Mouse (Mus musculus): ENCODE measurements around the gene Ttll7. TPM values are rescaled to one million over a fixed set of nuclear protein-coding genes. Genes with fewer than 3 reads are reported as not detected.

The Ttll7 gene
- polyA plus RNA-seq, 1 experiment = 9.2 TPM

DNA sequence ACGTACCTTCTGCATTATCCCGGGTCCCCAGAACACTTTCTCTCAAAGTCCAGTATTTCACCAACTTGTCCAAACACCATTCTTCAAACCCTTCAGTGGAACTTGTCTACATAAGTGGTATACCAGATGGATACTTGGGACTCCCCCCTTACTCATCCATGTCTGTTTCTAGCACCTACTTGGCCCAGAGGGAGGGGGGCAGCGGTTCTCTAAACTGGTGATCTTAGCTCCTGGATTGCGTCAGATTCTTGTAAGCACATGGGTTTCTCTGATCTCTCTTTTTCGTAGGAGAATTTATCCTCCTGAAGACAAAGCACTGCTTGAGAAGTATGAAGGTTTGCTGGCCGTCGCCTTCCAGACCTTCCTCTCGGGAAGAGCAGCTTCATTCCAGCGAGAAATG, 79.0 kb downstream of the Ttll7 start:
- 94% methylated on average over 9 of the region's 9 CpGs for WGBS
- TF ChIP-seq POLR2A (IDR thresholded peaks at IDR 0.05; ENCODE audit: borderline replicate concordance, extremely low read depth, low read depth, low read length) (no peak), CTCF (IDR thresholded peaks at IDR 0.05; ENCODE audit: insufficient read depth, low read length) (no peak)
- no peak for DNase-seq

DNA sequence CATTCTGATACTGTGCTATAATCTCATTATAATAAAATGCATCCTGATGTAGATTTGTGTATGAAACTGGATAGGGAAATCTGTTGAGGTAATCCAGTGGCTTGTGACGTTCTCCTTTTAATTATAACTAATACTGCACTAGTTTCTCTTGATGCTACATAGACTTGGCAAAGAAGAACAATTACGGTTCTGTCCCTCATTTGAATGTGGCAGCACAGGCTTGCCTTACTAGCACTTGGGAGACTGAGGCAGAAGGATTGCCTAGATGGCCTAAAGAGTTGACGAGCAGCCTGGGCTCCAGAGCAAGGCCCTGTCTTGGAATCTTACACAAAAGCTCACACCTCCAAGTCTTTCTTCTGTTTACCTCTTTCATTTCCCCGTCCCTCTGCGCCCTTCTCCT, 80.3 kb downstream of the Ttll7 start:
- Histone ChIP-seq H3K4me1 (ENCODE audit: control insufficient read depth, insufficient read depth, low read length) (no peaks in the 10 kb centered on the region), H3K4me3 (replicated peaks; ENCODE audit: extremely low read depth, low read depth, low read length) (no peak overlapping the region)
- TF ChIP-seq POLR2A (IDR thresholded peaks at IDR 0.05; ENCODE audit: borderline replicate concordance, extremely low read depth, low read depth, low read length) (no peak), CTCF (IDR thresholded peaks at IDR 0.05; ENCODE audit: insufficient read depth, low read length) (no peak)
- no peak for DNase-seq
- WGBS = 85% methylated on average over 5 of the region's 5 CpGs

More for the DNA sequence above, 79.0 kb downstream of the Ttll7 start:
- Histone ChIP-seq H3K4me1 (ENCODE audit: control insufficient read depth, insufficient read depth, low read length) (no peaks in the 10 kb centered on the region), H3K4me3 (replicated peaks; ENCODE audit: extremely low read depth, low read depth, low read length) (no peak overlapping the region)

DNA sequence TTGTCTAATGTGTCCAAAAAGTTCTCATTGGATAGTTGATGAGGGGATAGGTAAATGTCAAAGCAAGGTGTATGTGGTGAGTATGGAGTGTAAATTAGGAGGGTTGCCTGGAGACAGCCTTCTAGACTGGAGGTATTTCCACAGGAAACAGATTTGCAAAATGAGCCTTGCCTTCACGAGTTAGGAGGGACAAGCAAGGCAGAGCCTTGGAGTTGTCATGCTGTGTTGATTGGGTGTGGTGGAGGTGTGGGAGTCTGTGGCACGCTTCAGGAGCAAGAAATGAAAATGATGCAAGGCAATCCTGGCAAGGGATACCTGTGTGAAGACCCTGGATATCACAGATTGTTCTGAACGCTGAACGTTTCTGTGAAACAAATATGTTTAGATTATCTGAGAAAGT, 84.7 kb downstream of the Ttll7 start:
- 67% methylated on average over 4 of the region's 4 CpGs for WGBS
- TF ChIP-seq CTCF (IDR thresholded peaks at IDR 0.05; ENCODE audit: insufficient read depth, low read length) (no peak), POLR2A (IDR thresholded peaks at IDR 0.05; ENCODE audit: borderline replicate concordance, extremely low read depth, low read depth, low read length) (no peak)
- H3K4me3 ChIP-seq (replicated peaks; ENCODE audit: extremely low read depth, low read depth, low read length) = no peak overlapping the region
- no peak for DNase-seq
- no peaks in the 10 kb centered on the region for H3K4me1 ChIP-seq (ENCODE audit: control insufficient read depth, insufficient read depth, low read length)

DNA sequence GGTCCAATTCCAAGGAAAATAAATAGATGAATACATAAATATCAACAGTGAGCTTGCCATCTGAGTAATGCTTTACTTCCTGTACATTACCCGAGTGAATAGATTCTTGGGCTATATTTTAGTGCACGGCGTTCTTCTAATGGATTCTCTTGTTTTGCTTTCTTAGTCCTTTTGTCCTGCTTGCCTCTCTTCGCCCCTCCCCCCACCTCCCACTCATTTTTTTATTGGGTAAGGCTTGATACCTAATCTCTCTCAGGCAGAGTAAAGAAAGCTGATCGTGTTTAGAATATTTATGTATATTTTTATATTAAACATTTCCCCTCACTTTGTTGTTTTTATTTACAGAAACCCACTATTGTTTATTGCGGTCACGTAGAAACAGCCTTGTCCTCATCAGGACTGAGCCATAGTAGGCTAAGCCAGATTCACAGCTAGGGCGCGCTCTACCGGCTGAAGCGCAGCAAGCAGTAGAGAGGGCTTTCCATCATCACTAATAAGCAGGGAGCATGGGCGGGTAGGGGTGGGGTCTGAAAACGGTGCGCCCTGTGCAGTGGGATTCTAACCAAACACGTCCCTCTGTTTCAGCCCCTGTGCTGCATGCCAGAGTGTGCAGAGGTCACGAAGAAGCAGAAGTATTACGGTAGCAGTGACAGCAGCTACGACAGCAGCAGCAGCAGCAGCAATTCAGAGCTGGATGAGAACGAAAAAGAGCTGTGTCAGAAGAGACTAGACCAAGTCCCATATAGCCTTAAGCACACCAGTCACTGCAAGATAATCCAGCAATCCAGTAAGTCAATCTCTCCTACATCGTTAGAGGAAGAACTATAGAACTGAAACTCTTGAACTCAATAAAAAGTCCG, 87.5 kb downstream of the Ttll7 start:
- H3K4me3 ChIP-seq (replicated peaks; ENCODE audit: extremely low read depth, low read depth, low read length) = no peak overlapping the region
- no peak for TF ChIP-seq CTCF (IDR thresholded peaks at IDR 0.05; ENCODE audit: insufficient read depth, low read length)
- TF ChIP-seq POLR2A (IDR thresholded peaks at IDR 0.05; ENCODE audit: borderline replicate concordance, extremely low read depth, low read depth, low read length) = no peak
- no peak for DNase-seq
- 37% methylated on average over 21 of the region's 21 CpGs for WGBS
- H3K4me1 ChIP-seq (ENCODE audit: control insufficient read depth, insufficient read depth, low read length) = no peaks in the 10 kb centered on the region

DNA sequence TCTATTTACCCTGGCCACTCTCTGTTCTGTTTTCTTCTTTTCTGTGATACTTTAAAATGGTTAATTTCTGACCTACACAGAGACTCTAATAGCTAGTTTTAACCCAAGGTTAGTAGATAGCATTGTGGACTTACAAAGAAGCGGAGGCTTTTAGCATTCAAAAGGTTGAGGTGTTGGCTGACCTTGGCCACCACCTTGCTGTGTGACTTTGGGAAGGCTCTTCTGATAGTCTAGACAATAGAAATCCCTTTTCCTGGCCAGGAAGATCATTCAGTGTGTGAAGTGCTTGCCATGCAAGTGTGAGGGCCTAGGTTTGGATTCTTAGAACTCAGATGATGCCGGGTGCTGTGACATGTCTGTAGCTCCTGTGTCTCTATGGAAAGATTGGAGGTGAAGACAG, 90.9 kb downstream of the Ttll7 start:
- DNase-seq = no peak
- TF ChIP-seq POLR2A (IDR thresholded peaks at IDR 0.05; ENCODE audit: borderline replicate concordance, extremely low read depth, low read depth, low read length) (no peak), CTCF (IDR thresholded peaks at IDR 0.05; ENCODE audit: insufficient read depth, low read length) (no peak)
- no peaks in the 10 kb centered on the region for H3K4me1 ChIP-seq (ENCODE audit: control insufficient read depth, insufficient read depth, low read length)
- 91% methylated on average over 2 of the region's 2 CpGs for WGBS
- H3K4me3 ChIP-seq (replicated peaks; ENCODE audit: extremely low read depth, low read depth, low read length) = no peak overlapping the region

DNA sequence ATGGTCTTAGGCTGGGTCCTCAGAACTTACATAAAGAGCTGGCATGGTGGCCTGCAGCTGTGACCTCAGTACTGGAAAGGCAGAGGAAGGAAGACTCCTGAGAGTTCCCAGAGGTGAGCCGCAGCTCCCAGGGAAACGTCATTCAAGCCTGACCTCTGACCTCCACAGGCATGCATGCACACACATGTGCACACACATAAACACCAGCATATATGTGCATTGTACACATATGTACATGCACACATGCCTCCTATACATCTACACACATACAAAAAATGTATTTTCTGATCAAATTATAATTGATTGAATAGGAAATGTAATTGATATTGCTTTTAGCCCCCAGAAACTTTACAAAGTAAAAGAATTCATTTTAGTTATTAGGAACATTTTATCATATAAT, 93.2 kb downstream of the Ttll7 start:
- WGBS = 28% methylated on average over 2 of the region's 2 CpGs
- no peak overlapping the region for H3K4me3 ChIP-seq (replicated peaks; ENCODE audit: extremely low read depth, low read depth, low read length)
- no peak for TF ChIP-seq POLR2A (IDR thresholded peaks at IDR 0.05; ENCODE audit: borderline replicate concordance, extremely low read depth, low read depth, low read length)
- no peak for TF ChIP-seq CTCF (IDR thresholded peaks at IDR 0.05; ENCODE audit: insufficient read depth, low read length)
- no peaks in the 10 kb centered on the region for H3K4me1 ChIP-seq (ENCODE audit: control insufficient read depth, insufficient read depth, low read length)
- DNase-seq = no peak

DNA sequence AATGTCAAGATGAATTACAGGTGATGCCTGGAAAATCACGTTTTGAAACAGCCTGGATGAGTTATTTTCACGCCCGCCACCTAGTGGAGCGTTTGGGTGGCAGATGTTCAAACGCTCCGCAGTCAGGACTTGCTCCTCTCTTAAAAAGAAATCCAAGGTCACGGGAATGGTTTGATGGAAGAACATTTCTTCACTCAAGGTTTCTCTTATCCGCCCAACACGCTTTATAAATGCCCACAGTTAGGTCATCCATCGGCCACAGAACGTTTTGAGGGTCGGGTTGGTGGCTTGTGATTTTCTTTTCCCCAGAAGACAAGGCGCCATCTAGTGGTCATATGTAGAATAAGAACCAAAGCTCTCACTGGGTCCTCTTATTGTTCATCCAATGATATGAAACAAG, 93.7 kb downstream of the Ttll7 start:
- Histone ChIP-seq H3K4me3 (replicated peaks; ENCODE audit: extremely low read depth, low read depth, low read length) (peak overlapping the region; percentile 49), H3K4me1 (ENCODE audit: control insufficient read depth, insufficient read depth, low read length) (no peaks in the 10 kb centered on the region)
- peak; percentile 60 for DNase-seq
- no peak for TF ChIP-seq POLR2A (IDR thresholded peaks at IDR 0.05; ENCODE audit: borderline replicate concordance, extremely low read depth, low read depth, low read length)
- TF ChIP-seq CTCF (IDR thresholded peaks at IDR 0.05; ENCODE audit: insufficient read depth, low read length) = peak; percentile 68
- WGBS = 1% methylated on average over 13 of the region's 13 CpGs

DNA sequence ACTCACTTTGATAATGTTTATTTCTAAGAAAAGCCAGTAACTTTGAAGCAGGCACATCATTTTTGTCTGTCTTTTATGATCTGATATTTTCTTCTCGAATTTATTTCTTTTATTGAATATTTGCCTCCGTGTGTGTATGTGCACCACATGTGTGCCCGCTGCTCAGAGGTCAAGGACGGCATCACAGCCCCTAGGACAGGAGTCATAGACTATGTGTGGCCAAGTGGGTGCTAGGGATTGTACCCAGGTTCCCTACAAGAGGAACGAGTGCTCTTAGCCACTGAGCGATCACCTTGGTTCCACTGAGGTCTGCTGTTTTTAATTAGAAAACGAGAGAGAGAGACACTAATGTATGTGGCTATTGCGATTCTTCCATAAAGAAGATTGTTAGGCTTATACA, 94.5 kb downstream of the Ttll7 start:
- Histone ChIP-seq H3K4me1 (ENCODE audit: control insufficient read depth, insufficient read depth, low read length) (no peaks in the 10 kb centered on the region), H3K4me3 (replicated peaks; ENCODE audit: extremely low read depth, low read depth, low read length) (no peak overlapping the region)
- TF ChIP-seq POLR2A (IDR thresholded peaks at IDR 0.05; ENCODE audit: borderline replicate concordance, extremely low read depth, low read depth, low read length) = no peak
- no peak for TF ChIP-seq CTCF (IDR thresholded peaks at IDR 0.05; ENCODE audit: insufficient read depth, low read length)
- DNase-seq = no peak
- WGBS = 81% methylated on average over 8 of the region's 8 CpGs

DNA sequence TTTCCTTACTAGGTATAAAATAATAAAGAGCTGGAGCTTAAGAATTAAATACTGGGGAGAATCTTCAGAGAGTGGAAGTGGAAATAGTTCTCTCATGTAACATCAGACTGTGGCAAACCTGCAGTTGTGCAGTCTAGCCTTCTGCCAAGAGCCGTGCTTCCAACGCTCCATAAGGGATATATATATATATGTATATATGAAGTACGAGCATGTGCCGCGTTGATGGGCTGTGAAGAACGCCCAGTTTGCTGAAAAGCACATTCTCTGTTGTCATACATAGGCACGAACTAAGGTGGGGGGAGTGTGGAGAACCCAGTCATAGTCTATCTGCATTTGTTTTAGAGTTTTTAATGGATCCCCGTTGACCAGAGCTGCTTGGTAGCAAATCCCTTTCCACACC, 104.6 kb downstream of the Ttll7 start:
- no peaks in the 10 kb centered on the region for H3K4me1 ChIP-seq (ENCODE audit: control insufficient read depth, insufficient read depth, low read length)
- WGBS = 88% methylated on average over 8 of the region's 8 CpGs
- DNase-seq = no peak
- H3K4me3 ChIP-seq (replicated peaks; ENCODE audit: extremely low read depth, low read depth, low read length) = no peak overlapping the region
- TF ChIP-seq CTCF (IDR thresholded peaks at IDR 0.05; ENCODE audit: insufficient read depth, low read length) = no peak
- TF ChIP-seq POLR2A (IDR thresholded peaks at IDR 0.05; ENCODE audit: borderline replicate concordance, extremely low read depth, low read depth, low read length) = no peak

DNA sequence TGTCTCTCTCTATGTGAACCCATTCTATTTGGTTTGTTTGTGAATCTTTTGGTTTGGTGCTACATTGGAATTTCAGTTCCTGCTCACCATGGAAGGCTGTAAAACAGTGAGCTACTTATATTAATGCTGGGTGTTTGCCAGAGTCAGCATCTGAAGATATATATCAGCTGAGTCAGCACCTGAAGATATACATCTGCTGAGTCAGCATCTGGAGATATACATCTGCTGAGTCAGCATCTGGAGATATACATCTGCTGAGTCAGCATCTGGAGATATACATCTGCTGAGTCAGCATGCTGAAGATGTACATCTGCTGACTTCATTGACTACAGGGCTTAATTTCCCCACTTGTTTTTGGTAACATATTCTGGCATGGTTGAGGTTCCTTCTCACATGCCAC, 110.7 kb downstream of the Ttll7 start:
- no peak for DNase-seq
- Histone ChIP-seq H3K4me1 (ENCODE audit: control insufficient read depth, insufficient read depth, low read length) (no peaks in the 10 kb centered on the region), H3K4me3 (replicated peaks; ENCODE audit: extremely low read depth, low read depth, low read length) (no peak overlapping the region)
- TF ChIP-seq CTCF (IDR thresholded peaks at IDR 0.05; ENCODE audit: insufficient read depth, low read length) (no peak), POLR2A (IDR thresholded peaks at IDR 0.05; ENCODE audit: borderline replicate concordance, extremely low read depth, low read depth, low read length) (no peak)
